Mouse (Mus musculus): ENCODE results near the gene Plcg1.

Plcg1 gene

GRCm38 (mm10) chr2:160736466-160736865, 5.4 kb downstream of the Plcg1 start:
- DNase-seq: no peak

DNA sequence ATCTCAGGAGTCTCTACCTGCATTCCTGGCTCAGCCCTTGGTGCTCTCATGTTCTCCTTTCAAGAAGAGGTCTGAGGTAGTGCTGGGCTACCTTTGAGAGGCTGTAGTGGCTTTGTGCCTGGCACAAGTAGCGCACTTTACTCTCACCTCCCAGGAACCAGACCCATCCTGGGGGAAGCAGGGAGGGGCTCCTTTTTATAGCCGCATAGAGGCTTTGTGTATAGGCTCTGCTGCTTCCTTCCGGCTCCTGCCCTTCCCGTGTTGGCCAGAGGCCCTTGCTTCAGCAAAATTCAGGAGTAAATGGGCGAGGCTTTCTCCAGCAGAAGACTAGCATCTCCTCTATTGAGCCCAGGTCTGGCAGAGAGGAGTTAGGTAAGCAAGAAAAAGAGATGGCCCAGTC, 7.3 kb downstream of the Plcg1 start:
- no peak for DNase-seq

GRCm38 (mm10) chr2:160739647-160740356, 8.7 kb downstream of the Plcg1 start:
- DNase-seq: no peak

DNA sequence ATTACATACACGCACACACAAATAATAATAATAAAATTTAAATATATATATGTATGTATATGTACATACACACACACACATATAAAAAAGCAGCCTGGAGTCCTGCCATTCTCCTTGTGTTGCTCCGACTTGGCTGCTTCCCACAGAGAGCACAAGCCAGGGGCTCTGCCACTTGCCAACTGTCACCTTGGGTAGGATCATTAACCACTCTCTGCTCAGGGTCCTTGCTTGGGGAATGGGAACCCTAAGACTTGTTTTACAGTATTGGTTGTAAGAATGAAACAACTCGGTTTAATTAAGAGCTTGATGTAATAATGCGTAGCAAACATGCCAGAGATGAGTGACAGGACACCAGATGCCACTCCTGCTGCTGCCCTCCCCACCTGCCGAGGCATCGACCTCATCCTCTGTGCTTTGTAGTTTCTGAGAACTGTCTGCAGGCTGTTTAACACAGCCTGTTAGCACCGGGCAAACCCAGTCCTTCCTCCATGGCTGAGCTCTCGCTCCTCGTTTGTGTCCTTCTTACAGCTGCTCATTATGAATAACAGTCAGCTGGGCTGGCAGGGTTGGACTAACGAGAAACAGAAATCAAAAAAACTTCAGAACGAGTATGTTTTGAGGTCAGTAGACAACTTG, 9.5 kb downstream of the Plcg1 start:
- DNase-seq: no peak

GRCm38 (mm10) chr2:160741580-160741979, 10.5 kb downstream of the Plcg1 start:
- no peak for DNase-seq

DNA sequence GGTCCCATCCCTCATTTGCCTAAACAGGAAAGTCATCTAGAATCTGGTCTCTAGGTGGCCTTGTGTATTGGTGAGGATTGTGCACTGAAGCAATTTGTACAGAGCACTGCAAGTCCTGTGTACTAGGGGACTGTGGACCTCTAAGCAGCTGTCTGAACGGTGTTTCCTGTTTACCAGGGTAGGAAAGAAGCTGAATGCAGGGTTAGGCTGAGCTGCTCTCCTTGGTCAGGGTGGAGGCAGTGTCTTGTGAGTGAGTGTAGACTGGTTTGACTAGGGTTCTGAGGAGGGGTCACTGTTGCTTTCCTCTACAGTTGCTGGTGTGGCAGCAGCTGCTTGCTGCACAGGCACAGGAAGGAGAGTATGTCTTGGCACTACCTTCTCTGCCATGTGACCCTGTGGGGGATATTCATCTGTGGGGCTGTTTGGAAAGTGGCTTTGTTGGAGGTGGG, 11.1 kb downstream of the Plcg1 start:
- DNase-seq: no peak

DNA sequence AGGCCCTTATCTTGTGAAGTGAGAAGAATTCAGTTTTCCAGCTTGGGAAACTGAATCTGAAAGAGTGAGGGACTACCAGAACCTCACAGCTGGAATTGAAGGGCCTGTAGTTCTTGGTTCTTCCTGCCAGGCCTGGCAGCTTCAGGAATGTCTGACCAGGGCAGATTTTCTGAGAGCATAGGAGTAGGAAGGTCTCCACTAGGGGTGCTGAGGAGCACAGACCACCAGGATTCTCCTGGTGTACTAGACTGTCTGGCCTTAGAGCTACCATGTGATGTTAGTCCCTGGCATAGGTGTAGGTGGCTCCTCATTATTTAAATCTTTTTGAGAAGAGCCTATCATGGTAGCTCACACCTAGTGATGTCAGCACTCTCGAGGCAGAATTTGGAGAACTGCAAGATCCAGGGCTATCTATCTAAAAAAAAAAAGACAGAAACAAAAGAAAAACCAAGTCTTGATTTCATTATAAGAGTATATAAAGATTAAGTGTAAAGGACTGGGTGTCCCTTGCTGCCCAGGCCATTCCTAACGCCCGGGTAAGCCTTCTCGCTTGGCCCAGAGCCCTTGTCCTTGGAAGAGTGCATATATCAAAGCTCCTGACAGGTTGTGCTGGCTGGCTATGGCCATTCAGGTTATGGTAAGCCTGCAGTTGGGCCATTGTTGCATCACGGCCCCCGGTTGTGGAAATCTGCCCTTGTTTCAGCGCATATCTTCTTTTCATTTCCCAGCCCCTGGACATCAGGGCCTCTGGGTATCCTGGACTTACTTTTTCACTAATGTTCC, 13.1 kb downstream of the Plcg1 start:
- peak; percentile 68 for DNase-seq

DNA sequence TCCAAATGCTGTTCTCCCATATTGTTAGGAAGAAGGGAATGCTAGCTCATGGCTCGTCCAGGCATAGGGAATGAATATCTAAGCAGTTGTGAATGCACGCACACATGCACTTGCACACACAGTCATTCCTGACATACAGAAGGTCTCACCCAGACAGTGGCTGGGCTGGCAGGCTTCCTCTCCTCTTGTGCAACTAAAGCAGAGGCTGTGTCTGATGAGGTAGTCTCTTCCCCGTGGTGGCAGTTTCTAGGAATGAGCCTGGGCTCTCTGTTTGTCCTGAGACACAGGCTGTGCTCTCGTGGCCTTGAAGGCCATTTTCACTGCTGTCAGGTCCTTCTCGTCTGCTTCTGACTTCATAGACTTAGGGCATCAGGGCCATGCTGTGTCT, 13.7 kb downstream of the Plcg1 start:
- no peak for DNase-seq

DNA sequence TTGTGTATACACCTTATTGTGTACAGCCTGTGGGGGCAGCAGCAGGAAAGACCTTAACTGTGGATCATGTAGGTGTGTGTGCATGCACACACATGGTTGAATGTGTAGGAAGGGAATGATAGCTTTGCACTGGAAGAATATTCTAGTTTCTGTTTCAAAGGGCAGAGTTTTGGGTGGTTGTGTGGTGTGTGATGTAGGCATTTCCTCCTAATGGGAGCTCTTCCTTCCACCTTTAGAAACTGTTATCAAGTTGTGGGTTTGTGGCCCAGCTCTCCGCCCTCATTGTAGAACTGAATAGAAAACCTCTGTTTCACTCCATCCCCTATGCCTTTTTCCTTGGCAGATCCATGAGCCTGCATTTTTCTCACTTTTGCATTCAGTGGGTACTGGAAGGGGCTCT, 14.4 kb downstream of the Plcg1 start:
- DNase-seq: no peak

GRCm38 (mm10) chr2:160746637-160747036, 15.5 kb downstream of the Plcg1 start:
- no peak for DNase-seq

DNA sequence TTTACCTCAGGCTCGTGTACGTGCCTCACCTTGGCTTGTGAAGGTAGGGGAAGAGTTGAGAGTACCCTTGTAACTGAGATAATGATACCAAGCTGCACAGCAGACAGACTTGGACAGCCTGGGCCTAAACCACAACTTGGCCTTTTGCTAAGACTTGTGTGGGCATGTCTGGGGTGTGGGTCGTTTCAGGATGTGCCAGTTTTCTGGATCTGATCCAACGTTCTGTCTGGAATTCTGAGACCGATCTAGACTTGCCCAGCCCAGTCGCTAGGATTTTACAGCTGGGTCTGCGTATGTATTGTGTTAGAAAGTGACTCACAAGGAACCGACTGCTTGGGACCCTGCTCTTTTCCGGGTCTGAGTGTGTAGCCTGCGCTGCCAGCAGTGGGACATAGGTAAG, 16.0 kb downstream of the Plcg1 start:
- no peak for DNase-seq

DNA sequence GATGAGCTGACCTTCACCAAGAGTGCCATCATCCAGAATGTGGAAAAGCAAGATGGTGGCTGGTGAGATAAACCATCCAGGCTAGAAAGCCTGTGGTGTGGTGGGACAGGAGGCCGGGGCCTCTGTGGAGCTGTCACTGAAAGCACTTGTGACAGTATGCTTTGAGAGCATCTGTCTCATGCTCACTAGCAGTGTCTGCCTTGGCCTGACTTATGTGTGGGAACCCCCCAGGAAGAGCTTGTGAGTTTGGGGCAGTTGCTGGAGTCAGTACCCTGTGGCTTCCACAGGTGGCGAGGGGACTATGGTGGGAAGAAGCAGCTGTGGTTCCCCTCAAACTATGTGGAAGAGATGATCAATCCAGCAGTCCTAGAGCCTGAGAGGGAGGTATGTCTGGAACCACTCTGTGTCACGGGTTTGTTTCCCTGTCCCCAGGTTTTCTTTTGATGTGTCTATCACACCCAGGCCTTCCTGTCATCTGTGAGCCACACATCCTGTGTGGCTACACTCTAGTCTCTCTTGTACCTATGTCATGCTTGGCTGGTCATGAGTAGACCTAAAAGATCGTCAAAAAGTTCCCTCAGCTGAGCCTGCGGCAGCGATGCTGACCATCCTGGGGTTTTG, 25.6 kb downstream of the Plcg1 start:
- DNase-seq: no peak

GRCm38 (mm10) chr2:160760433-160761184, 29.5 kb downstream of the Plcg1 start:
- peak; percentile 23 for DNase-seq

DNA sequence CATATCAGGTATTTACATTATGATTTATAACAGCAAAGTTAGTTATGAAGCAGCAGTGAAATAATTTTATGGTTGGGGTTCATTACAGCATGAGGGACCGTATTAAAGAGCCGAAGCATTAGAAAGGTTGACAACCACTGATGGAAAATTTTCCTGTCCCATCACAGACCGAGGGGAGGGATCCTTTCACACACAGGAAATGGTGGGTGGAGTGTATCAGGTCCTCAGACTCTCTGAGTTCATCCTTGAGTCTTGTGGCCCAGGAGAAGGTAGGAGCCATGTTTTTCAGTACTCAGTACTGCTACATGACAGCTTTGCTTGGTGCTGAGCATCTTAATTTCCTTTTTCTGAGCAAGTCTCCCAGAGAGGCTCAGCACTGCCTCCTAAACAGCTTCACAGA, 32.7 kb downstream of the Plcg1 start:
- DNase-seq: no peak

DNA sequence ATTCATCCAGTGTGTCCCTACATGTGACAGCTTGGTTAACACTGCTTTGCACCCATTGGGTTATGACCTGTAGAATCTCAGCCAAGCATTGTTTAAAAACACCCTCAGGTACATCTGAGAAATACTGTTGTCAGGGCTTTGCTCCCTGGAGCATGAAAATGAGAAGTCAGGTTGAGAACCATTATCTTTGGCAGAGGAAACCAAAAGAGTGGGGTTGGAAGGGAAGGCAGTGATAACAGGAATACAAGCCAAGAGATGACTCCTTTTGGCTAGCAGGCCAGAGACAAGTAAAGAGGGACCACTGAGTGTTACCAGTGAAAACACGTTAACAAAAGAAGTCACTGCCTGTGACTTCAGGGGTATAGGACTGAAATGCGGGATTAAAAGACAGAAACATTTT, 33.3 kb downstream of the Plcg1 start:
- DNase-seq: no peak

- DNase-seq: no peak
Observed at GRCm38 (mm10) chr2:160765096-160765495, 34.0 kb downstream of the Plcg1 start.

- no peak for DNase-seq
Observed at GRCm38 (mm10) chr2:160766371-160766771, 35.3 kb downstream of the Plcg1 start.

DNA sequence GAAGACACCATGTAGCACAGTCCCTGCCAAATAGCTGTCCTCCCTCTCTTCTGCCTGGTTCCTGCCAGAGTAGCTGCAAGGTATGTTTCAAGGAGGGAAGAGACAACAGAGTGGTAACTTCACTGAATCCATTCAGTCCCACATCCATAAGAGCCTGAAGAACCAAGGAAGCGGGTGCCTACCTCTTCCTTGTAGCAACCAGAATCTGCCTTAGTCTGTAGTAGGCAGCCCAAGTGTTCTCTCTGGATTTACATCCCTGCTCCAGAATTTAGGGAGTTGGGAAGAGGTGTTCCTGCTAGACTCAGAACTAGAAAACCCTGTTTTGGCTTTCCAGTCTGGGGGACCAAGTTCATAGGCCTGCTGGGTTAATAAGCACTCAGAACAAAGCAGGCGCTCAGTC, 36.1 kb downstream of the Plcg1 start:
- no peak for DNase-seq

DNA sequence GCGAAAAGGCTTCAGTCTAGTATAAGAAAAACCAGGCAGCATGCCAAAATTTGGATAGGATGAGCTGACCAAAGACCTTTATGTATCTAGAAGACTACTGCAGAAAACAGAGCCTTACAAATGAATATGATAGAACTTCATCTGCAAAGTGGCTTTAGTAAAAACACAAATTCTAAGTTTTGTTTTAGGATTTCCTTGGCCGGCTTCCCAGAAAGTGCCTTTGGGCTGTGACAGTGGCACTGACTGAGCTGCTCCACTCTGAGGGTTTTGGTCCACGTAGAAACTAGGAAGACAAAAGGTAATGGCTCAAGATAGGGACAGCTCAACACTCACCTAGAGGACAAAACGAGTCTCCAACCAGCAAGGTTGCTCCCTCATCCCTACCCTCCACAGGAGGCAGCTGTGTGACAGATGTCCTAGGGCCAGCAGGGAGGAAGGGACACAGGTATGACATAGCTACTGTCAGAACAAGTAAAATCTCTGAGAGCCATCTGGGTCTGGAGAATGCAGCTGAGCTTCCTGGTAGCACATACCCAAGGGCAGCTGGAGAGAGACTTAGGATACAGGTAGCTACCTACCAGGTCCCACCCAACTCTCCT, 37.1 kb downstream of the Plcg1 start:
- no peak for DNase-seq

GRCm38 (mm10) chr2:160768997-160769396, 37.9 kb downstream of the Plcg1 start:
- DNase-seq: no peak

- no peak for DNase-seq
Observed at GRCm38 (mm10) chr2:160770409-160770808, 39.3 kb downstream of the Plcg1 start.

DNA sequence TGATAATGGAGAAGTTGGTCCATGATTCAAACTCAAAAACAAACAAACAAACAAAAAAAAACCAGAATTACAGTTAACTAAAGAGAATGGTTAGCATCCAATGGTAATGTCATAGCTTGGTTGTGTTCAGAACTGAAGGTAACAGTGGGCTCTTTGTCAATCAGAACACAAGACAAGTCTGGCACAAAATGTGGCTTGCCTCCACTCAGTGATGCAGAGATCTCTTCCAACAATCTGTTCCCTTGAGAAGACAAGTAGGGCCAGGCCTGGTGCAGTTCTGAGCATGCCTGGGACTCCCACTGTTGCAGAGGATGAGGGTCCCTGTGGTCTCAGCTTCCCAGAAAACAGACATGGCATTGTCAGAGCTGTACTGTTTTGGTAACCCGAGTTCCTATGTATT, 39.8 kb downstream of the Plcg1 start:
- DNase-seq: no peak

All from embryo, embryonic 11 days (tissue).